Mouse (Mus musculus): ENCODE measurements around the gene Rab13. TPM values are rescaled to one million over a fixed set of nuclear protein-coding genes. Genes with fewer than 3 reads are reported as not detected.

Gene Rab13
- 6.8 TPM for polyA plus RNA-seq (2014; fragmentation: Illumina TruSeq; extraction: RNeasy Lipid Tissue Mini Kit (QIAGEN cat#74804); ENCODE audit: low read depth, low replicate concordance)

DNA sequence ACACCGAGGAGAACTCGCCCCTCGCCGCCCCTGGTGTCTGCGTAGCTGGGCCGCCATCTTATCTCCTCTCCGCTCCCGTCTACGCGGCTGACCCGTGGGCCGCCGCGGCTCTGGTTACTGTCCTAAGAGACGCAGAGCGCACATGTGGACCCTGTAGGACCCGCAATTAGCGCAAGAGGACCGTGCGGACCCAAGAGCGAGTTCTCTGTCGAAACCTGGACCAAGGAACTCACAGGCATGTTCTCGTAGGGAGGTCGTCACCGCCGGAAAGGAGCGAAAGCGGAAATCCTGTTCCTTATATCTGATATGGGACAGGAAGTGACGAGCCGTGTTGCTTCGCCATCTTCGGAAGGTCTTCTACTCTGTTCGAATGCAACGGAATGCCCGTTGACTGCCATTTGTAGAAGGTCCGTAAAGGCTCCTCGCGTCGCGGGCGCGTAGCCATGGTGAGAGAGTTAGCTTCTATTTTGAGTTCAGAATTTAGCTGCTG, at the start of gene Rab13, which contains the start of gene Rps27:
Gene Rab13 (plus strand): TSS at position 319 of the 490 bp plus-strand sequence.
Gene Rps27 (minus strand): TSS at position 275 of the 490 bp plus-strand sequence.

DNA sequence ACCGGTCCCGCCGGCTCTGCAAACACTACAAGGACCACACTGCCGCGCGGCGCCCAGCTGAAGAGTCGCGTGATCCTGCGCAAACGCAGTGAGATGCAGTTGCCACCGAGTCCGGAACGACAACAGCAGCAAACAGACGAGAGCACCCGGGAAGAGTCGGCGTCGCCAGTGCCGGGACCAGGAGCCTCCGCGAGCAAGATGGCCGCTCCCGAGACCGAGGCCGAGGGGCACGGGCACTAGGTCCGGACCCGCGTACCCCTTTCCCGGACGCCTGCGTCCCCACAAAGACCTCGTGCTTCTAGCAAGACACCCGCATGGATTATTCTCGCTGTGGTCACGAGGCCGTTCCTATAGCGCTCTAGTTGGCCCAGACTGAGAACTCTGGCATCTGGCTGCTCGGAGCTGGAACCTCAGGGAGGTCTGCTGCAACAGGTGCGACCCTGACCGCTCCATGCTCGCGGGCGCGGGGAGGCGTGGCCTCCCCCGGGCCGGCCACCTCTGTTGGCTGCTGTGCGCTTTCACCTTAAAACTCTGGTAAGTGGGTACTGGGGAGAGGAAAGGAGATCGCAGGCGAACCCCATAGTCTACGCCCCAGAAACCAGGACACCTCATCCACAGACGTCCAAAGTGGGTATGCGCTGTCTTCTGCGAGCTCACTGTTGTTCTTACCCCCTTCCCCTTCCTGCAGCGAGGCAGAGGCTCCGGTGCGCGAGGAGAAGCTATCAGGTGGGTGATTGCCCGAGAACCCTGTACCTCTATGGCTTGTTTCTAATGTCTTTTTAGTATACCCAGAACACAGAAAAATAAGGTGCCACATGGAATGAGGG, 18.2 kb downstream of the Rab13 start, which contains the start of gene Jtb:
Gene Jtb (plus strand): TSS at position 91 of the 827 bp plus-strand sequence.

GRCm38 (mm10) chr3:90242984-90243775, 29.7 kb downstream of the Rab13 start, which contains the start of gene Creb3l4:
Gene Creb3l4, minus strand, starts transcription at chr3:90243512.

GRCm38 (mm10) chr3:90247960-90248745, 34.7 kb downstream of the Rab13 start, which contains the start of gene Slc39a1:
Gene Slc39a1, plus strand, starts transcription at chr3:90248172.

GRCm38 (mm10) chr3:90253653-90254418, 40.3 kb downstream of the Rab13 start, which contains the start of gene Crtc2:
Gene Crtc2, plus strand, starts transcription at chr3:90254163.

GRCm38 (mm10) chr3:90265034-90265931, 51.8 kb downstream of the Rab13 start, which contains the start of gene Dennd4b:
Gene Dennd4b, plus strand, starts transcription at chr3:90265185.

Other genes with a start within 250 kb of the Rab13 start
- 34.5 TPM for gene Hax1, start 214.9 kb upstream of the Rab13 start, polyA plus RNA-seq (2014; fragmentation: Illumina TruSeq; extraction: RNeasy Lipid Tissue Mini Kit (QIAGEN cat#74804); ENCODE audit: low read depth, low replicate concordance)
- 88.3 TPM for gene 4933434E20Rik, start 162.1 kb upstream of the Rab13 start, polyA plus RNA-seq (2014; fragmentation: Illumina TruSeq; extraction: RNeasy Lipid Tissue Mini Kit (QIAGEN cat#74804); ENCODE audit: low read depth, low replicate concordance)
- 106 TPM for gene Ubap2l, start 161.1 kb upstream of the Rab13 start, polyA plus RNA-seq (2014; fragmentation: Illumina TruSeq; extraction: RNeasy Lipid Tissue Mini Kit (QIAGEN cat#74804); ENCODE audit: low read depth, low replicate concordance)
- gene Tpm3, start 141.0 kb upstream of the Rab13 start, polyA plus RNA-seq (2014; fragmentation: Illumina TruSeq; extraction: RNeasy Lipid Tissue Mini Kit (QIAGEN cat#74804); ENCODE audit: low read depth, low replicate concordance): 286 TPM
- 0.57 TPM for gene Nup210l, start 109.6 kb upstream of the Rab13 start, polyA plus RNA-seq (2014; fragmentation: Illumina TruSeq; extraction: RNeasy Lipid Tissue Mini Kit (QIAGEN cat#74804); ENCODE audit: low read depth, low replicate concordance)
- gene Rps27, start within 50 bp of the Rab13 start, polyA plus RNA-seq (2014; fragmentation: Illumina TruSeq; extraction: RNeasy Lipid Tissue Mini Kit (QIAGEN cat#74804); ENCODE audit: low read depth, low replicate concordance): 2,039 TPM
- 130 TPM for gene Jtb, start 17.9 kb downstream of the Rab13 start, polyA plus RNA-seq (2014; fragmentation: Illumina TruSeq; extraction: RNeasy Lipid Tissue Mini Kit (QIAGEN cat#74804); ENCODE audit: low read depth, low replicate concordance)
- gene Creb3l4, start 29.8 kb downstream of the Rab13 start, polyA plus RNA-seq (2014; fragmentation: Illumina TruSeq; extraction: RNeasy Lipid Tissue Mini Kit (QIAGEN cat#74804); ENCODE audit: low read depth, low replicate concordance): 22.6 TPM
- 97.3 TPM for gene Slc39a1, start 34.5 kb downstream of the Rab13 start, polyA plus RNA-seq (2014; fragmentation: Illumina TruSeq; extraction: RNeasy Lipid Tissue Mini Kit (QIAGEN cat#74804); ENCODE audit: low read depth, low replicate concordance)
- gene Crtc2, start 40.5 kb downstream of the Rab13 start, polyA plus RNA-seq (2014; fragmentation: Illumina TruSeq; extraction: RNeasy Lipid Tissue Mini Kit (QIAGEN cat#74804); ENCODE audit: low read depth, low replicate concordance): 19.9 TPM
- 1.1 TPM for gene Dennd4b, start 51.5 kb downstream of the Rab13 start, polyA plus RNA-seq (2014; fragmentation: Illumina TruSeq; extraction: RNeasy Lipid Tissue Mini Kit (QIAGEN cat#74804); ENCODE audit: low read depth, low replicate concordance)
- 45.0 TPM for gene Gatad2b, start 79.5 kb downstream of the Rab13 start, polyA plus RNA-seq (2014; fragmentation: Illumina TruSeq; extraction: RNeasy Lipid Tissue Mini Kit (QIAGEN cat#74804); ENCODE audit: low read depth, low replicate concordance)
- gene Slc27a3, start 176.2 kb downstream of the Rab13 start, polyA plus RNA-seq (2014; fragmentation: Illumina TruSeq; extraction: RNeasy Lipid Tissue Mini Kit (QIAGEN cat#74804); ENCODE audit: low read depth, low replicate concordance): not detected
- gene Ints3, start 219.9 kb downstream of the Rab13 start, polyA plus RNA-seq (2014; fragmentation: Illumina TruSeq; extraction: RNeasy Lipid Tissue Mini Kit (QIAGEN cat#74804); ENCODE audit: low read depth, low replicate concordance): 19.1 TPM